Mouse (Mus musculus) left cerebral cortex, adult 2 months (tissue): Measurements from ENCODE around the gene Mrgbp. TPM values are rescaled to one million over a fixed set of nuclear protein-coding genes. Genes with fewer than 3 reads are reported as not detected.

Source experiments
- DNase-seq, 2 experiments: peaks; one replicate each; pipeline ENCODE4 v3.0.0; 2021 to 2022; ENCODE audit warnings: low spot score in 2 of 2, mixed read lengths in 1 of 2; ENCODE audit errors: extremely low spot score in 1 of 2
- H3K27ac ChIP-seq: fragments of 200-600 bp; 2 replicates; pipeline ENCODE4 v1.8.1; 2022
- H3K4me3 ChIP-seq: fragments of 200-600 bp; 2 replicates; pipeline ENCODE4 v1.8.1; 2022
- CTCF ChIP-seq: fragments of 200-600 bp; IDR thresholded peaks from 2 replicates; pipeline ENCODE4 v1.8.1; 2022; ENCODE audit warnings: antibody characterized with exemption, mild to moderate bottlenecking, moderate library complexity
- intact Hi-C: fragments of 180-260 bp; cut with DNase I; formaldehyde crosslinking; loops from one replicate; pipeline ENCODE4 v1.15.1; 2025
- total RNA-seq, 2 experiments: library from RNA; stranded (reverse); gene quantifications; 2 replicates each; pipeline ENCODE4 v1.2.3; 2021

Mrgbp gene
- total RNA-seq, 2 experiments from 2014 or later, result 18.4 to 22.0 TPM

- no peak overlapping the region for H3K27ac ChIP-seq
- no peak for DNase-seq
- no peak overlapping the region for H3K4me3 ChIP-seq
- TF ChIP-seq CTCF, result no peak
- intact Hi-C loops, result loop anchor here (5.0 kb wide), 1 partner anchor 196 kb away; no protein-coding TSS in a partner anchor
These were observed 17.8 kb upstream of the Mrgbp start for GRCm38 (mm10) chr2:180563296-180563695.

- DNase-seq, result no peak
- no peak overlapping the region for H3K27ac ChIP-seq
- H3K4me3 ChIP-seq, result no peak overlapping the region
- no peak for TF ChIP-seq CTCF
- intact Hi-C loops, result loop anchor here (5.0 kb wide), 1 partner anchor 197 kb away; no protein-coding TSS in a partner anchor
These were observed 17.3 kb upstream of the Mrgbp start for GRCm38 (mm10) chr2:180563841-180564240.

DNA sequence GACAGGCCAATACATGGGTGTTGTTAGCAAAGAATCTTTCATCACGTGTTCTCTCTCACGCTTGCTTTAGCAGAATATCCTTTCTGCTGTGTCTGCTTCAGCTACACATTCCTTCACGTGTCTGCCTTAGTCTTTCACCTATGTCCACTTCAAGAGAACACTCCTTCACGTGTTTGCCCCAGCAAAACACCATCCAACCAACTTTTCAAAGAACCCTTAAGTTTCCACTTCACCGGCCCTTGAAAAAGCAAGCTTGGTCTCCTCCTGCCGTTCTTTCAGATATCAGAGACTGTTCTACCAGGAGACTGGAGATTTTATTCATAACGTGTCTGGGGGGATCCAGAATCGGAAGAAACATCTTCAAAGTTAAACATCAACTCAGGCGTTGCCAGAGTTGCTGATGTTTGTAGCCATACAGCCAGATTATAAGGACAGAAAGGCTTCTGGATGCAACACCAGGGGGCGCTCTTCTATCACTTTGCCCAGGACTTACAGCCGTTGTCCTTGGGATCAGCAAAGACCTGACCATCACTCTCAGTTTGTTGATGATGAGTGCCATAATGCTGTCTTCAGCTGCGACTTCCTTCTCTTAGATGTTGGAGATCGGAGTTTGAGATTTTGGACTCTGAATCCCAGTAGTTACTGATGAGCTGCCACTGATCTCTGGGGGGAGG, 14.7 kb upstream of the Mrgbp start:
- Histone ChIP-seq H3K27ac (no peak overlapping the region), H3K4me3 (no peak overlapping the region)
- no peak for DNase-seq
- peak; percentile 69 for TF ChIP-seq CTCF
- intact Hi-C loops, result no loop called here

DNA sequence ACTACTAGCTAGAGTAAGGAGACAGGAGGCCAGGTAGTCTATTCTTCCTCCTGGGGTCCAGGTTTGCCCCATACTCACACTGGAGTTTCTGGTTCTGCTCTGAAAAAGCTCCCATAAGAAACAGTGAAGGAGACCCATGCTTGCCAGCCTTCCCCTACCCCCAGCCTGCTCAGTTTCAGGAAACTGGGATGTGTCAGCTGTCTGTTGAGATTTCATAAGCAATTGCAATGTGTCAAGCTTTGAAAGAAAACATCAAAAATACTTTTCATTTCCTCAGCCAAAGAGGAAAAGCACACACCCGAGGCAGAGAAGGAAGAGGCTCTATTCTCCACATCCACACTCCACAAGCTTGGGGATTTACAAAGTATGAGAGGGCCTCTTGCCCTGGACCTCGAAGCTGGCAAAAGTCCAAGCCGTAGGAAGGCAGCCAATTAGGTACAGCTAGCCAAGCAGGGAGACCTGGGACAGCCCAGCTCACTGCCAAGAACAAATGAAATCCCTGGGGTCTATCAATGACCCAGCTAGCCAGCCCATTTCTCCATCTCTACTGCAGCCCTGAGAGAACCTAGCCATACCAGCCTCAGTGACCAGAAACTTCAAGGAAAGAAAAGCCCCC, 12.0 kb upstream of the Mrgbp start:
- H3K27ac ChIP-seq, result no peak overlapping the region

DNA sequence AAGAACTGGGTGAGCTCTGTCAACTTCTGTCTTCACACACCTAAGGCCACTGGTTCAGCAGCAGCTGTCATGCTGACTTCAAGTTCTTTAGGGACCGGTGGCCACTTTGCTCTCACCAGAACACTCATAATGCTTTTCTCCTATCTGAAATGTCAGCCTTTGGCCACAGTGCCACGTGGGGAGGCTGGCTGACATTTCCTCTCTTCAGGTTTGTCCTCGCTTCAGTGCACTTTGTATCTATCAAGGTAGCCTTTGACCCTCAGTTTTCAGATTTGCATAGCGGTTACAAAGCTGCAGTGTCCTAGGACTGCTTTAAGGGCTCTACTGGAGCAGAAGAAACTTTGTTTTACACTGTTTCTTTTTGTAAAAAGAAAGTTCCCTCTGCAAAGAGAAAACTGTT, 4.6 kb upstream of the Mrgbp start:
- Histone ChIP-seq H3K4me3 (no peak overlapping the region), H3K27ac (no peak overlapping the region)
- DNase-seq, result no peak
- intact Hi-C loops, result no loop called here
- no peak for TF ChIP-seq CTCF

More for the DNA sequence above, 12.0 kb upstream of the Mrgbp start:
- no peak overlapping the region for H3K4me3 ChIP-seq
- intact Hi-C loops, result no loop called here
- TF ChIP-seq CTCF, result no peak
- DNase-seq, result no peak

- Histone ChIP-seq H3K27ac (no peak overlapping the region), H3K4me3 (no peak overlapping the region)
- peak; percentile 69 to 76 for DNase-seq
- intact Hi-C loops, result loop anchor here (1.0 to 2.0 kb wide), 3 partner anchors 105 to 302 kb away; no protein-coding TSS in a partner anchor
- TF ChIP-seq CTCF, result peak; percentile 97
These were observed 2.4 kb upstream of the Mrgbp start for GRCm38 (mm10) chr2:180578686-180579085.

GRCm38 (mm10) chr2:180582481-180583153, 1.5 kb downstream of the Mrgbp start:
- DNase-seq, result peak; percentile 96 to 100
- H3K27ac ChIP-seq, result peak overlapping the region; percentile 97
- H3K4me3 ChIP-seq, result peak overlapping the region; percentile 65
- peak; percentile 98 for TF ChIP-seq CTCF
- intact Hi-C loops, result loop anchor here (1.0 to 10.0 kb wide), 4 partner anchors 162 to 382 kb away; partner anchors contain the start of gene Arfgap1

GRCm38 (mm10) chr2:180583154-180583507, 2.0 kb downstream of the Mrgbp start:
- Histone ChIP-seq H3K27ac (peak overlapping the region; percentile 97), H3K4me3 (peak overlapping the region; percentile 65)
- TF ChIP-seq CTCF, result no peak
- DNase-seq, result no peak
- intact Hi-C loops, result loop anchor here (2.0 to 10.0 kb wide), 3 partner anchors 162 to 382 kb away; partner anchors contain the start of gene Arfgap1

DNA sequence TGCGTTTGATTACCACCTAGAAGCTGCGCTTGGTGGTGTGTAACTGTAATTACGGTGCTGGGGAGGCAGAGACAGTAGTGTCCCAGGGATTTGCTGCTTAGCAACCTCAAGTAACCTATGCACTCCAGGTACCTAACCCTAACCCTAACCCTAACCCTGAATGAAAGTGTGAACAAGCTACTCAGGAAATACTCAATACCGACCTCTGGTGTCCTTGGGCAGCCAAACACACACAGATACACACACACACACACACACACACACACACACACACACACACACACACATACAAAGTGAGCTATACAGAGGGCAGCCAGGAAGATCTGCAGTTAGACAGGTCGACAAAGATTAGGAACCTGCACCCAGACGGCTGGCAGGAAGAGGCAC, 7.6 kb downstream of the Mrgbp start:
- no peak for TF ChIP-seq CTCF
- intact Hi-C loops, result loop anchor here (10.0 kb wide), 2 partner anchors 306 to 376 kb away; partner anchors contain the start of gene Arfgap1
- H3K4me3 ChIP-seq, result peak overlapping the region; percentile 93
- H3K27ac ChIP-seq, result peak overlapping the region; percentile 97
- no peak for DNase-seq

GRCm38 (mm10) chr2:180589123-180589831, 8.2 kb downstream of the Mrgbp start, which contains the start of gene Ogfr:
Gene Ogfr (plus strand): TSS chr2:180589245.
- intact Hi-C loops, result loop anchor here (10.0 kb wide), 2 partner anchors 306 to 376 kb away; partner anchors contain the start of gene Arfgap1
- Histone ChIP-seq H3K27ac (peak within 1 kb of the TSS; percentile 97), H3K4me3 (peak within 1 kb of the TSS; percentile 93)
- DNase-seq, result peak; percentile 82 to 83
- peak; percentile 47 for TF ChIP-seq CTCF

- Histone ChIP-seq H3K27ac (no peak within 1 kb of the TSS), H3K4me3 (peak within 1 kb of the TSS; percentile 24)
- TF ChIP-seq CTCF, result no peak
- DNase-seq, result no peak
- intact Hi-C loops, result no loop called here
These were observed 16.4 kb downstream of the Mrgbp start, which contains the start of gene Col9a3 for GRCm38 (mm10) chr2:180597490-180597889. Gene Col9a3 (plus strand): TSS chr2:180597790.
